In genomic region chr19:11060900-11061299, GRCm38 (mm10) we compare ENCODE assay signal across 36 mouse cellular contexts. TPM values are rescaled to one million over a fixed set of nuclear protein-coding genes. Genes with fewer than 3 reads are reported as not detected.
DNase-seq lines count a peak whose midpoint lies in the region; ATAC-seq and TF ChIP-seq lines count a peak whose summit lies in the region.
"Had no signal": no experiment of that assay in that cellular context is flagged by ENCODE, and none has a peak within 500 bp of the region (broad histone marks: within the 10 kb centered on the region; RNA-seq: fewer than 3 reads in every experiment).

No protein-coding gene starts in this region.

- H3K27ac ChIP-seq in heart, embryonic 11.5 days (ENCODE audit: low read depth, low read length), result no peak overlapping the region
- peak overlapping the region; percentile 33; the same call in 1 of the 2 replicates for H3K27ac ChIP-seq in brown adipose tissue, adult 24 weeks (replicated peaks; ENCODE audit: low read depth, low read length)
- peak overlapping the region; percentile 25 for H3K27ac ChIP-seq in macrophage
- no peak overlapping the region for H3K27ac ChIP-seq in stomach, postnatal 0 days (replicated peaks)
- H3K27ac ChIP-seq: embryonic facial prominence, embryonic 10.5 days; embryonic facial prominence, embryonic 13.5 days; forebrain, embryonic 12.5 days; forebrain, embryonic 15.5 days; heart, embryonic 13.5 days; hindbrain, embryonic 14.5 days; hindbrain, postnatal 0 days had no signal

- no peaks in the 10 kb centered on the region for H3K4me1 ChIP-seq in heart, embryonic 11.5 days (ENCODE audit: control insufficient read depth, insufficient read depth, low read length)
- H3K4me1 ChIP-seq in brown adipose tissue, adult 24 weeks (ENCODE audit: control insufficient read depth, insufficient read depth, insufficient read length, low read length), result no peaks in the 10 kb centered on the region
- H3K4me1 ChIP-seq in stomach, postnatal 0 days (replicated peaks; ENCODE audit: control insufficient read depth, insufficient read depth), result no peaks in the 10 kb centered on the region
- H3K4me1 ChIP-seq: embryonic facial prominence, embryonic 10.5 days; embryonic facial prominence, embryonic 13.5 days; forebrain, embryonic 12.5 days; forebrain, embryonic 15.5 days; heart, embryonic 13.5 days had no signal

- no peaks in the 10 kb centered on the region for H3K36me3 ChIP-seq in heart, embryonic 11.5 days (ENCODE audit: control insufficient read depth, insufficient read depth, low read length)
- no peaks in the 10 kb centered on the region for H3K36me3 ChIP-seq in macrophage (ENCODE audit: inconsistent target)
- no peaks in the 10 kb centered on the region for H3K36me3 ChIP-seq in stomach, postnatal 0 days (ENCODE audit: control insufficient read depth, insufficient read depth, low read length)
- H3K36me3 ChIP-seq: embryonic facial prominence, embryonic 10.5 days; embryonic facial prominence, embryonic 13.5 days; forebrain, embryonic 12.5 days; forebrain, embryonic 15.5 days; G1E; heart, embryonic 13.5 days had no signal

- TF ChIP-seq EP300 in stomach, postnatal 0 days (optimal IDR thresholded peaks at IDR 0.05), result no peak

- no peak for TF ChIP-seq CTCF in stomach, postnatal 0 days (IDR thresholded peaks at IDR 0.05; ENCODE audit: low read depth)

- peak; percentile 83 for DNase-seq in heart, adult 11 months
- DNase-seq in layer of hippocampus, adult 9-10 months (ENCODE audit: low spot score), result no peak
- no peak for DNase-seq in lung, postnatal 4 days
- DNase-seq in stomach, postnatal 0 days (ENCODE audit: low spot score), result no peak
- DNase-seq: adrenal gland, adult 8-10 months; adrenal gland, postnatal 25 days; B cell, adult 2 months; cerebellum, adult 11 months; cerebellum, adult 2 months; cerebellum, adult 9-11 months; cerebellum, postnatal 25 days; embryo, embryonic 11 days; gastrocnemius, postnatal 25 days; heart, postnatal 14 days; heart, postnatal 4 days had no signal

- WGBS in heart, embryonic 11.5 days (ENCODE audit: insufficient replicate concordance), result 79% methylated on average over 1 of the region's 1 CpGs
- WGBS in macrophage (ENCODE audit: missing documents), result 40% methylated on average over 1 of the region's 1 CpGs
- WGBS in stomach, postnatal 0 days, result 88% methylated on average over 1 of the region's 1 CpGs

- no peaks in the 10 kb centered on the region for H3K9me3 ChIP-seq in heart, embryonic 11.5 days (replicated peaks; ENCODE audit: control insufficient read depth, low read length)
- no peaks in the 10 kb centered on the region for H3K9me3 ChIP-seq in stomach, postnatal 0 days (ENCODE audit: control insufficient read depth, low read length)
- H3K9me3 ChIP-seq: embryonic facial prominence, embryonic 10.5 days; embryonic facial prominence, embryonic 13.5 days; forebrain, embryonic 12.5 days; forebrain, embryonic 15.5 days; G1E; heart, embryonic 13.5 days had no signal

- H3K9ac ChIP-seq in heart, embryonic 11.5 days (ENCODE audit: low read depth, low read length), result no peak overlapping the region
- H3K9ac ChIP-seq in stomach, postnatal 0 days (ENCODE audit: low read length), result no peak overlapping the region
- H3K9ac ChIP-seq: embryonic facial prominence, embryonic 13.5 days; forebrain, embryonic 12.5 days; forebrain, embryonic 15.5 days; heart, embryonic 13.5 days; hindbrain, embryonic 14.5 days had no signal

- H3K4me2 ChIP-seq in heart, embryonic 11.5 days, result no peak overlapping the region
- H3K4me2 ChIP-seq in stomach, postnatal 0 days (replicated peaks; ENCODE audit: low read depth), result no peak overlapping the region
- H3K4me2 ChIP-seq: embryonic facial prominence, embryonic 13.5 days; forebrain, embryonic 12.5 days; forebrain, embryonic 15.5 days; heart, embryonic 13.5 days; hindbrain, embryonic 14.5 days had no signal

- H3K27me3 ChIP-seq in heart, embryonic 11.5 days (ENCODE audit: control insufficient read depth, insufficient read depth, low read length), result no peaks in the 10 kb centered on the region
- no peaks in the 10 kb centered on the region for H3K27me3 ChIP-seq in stomach, postnatal 0 days (ENCODE audit: control insufficient read depth, insufficient read depth, low read length)
- H3K27me3 ChIP-seq: CH12.LX; embryonic facial prominence, embryonic 13.5 days; forebrain, embryonic 12.5 days; forebrain, embryonic 15.5 days; heart, embryonic 13.5 days had no signal

- no peak overlapping the region for H3K4me3 ChIP-seq in heart, embryonic 11.5 days (ENCODE audit: low read depth, low read length)
- H3K4me3 ChIP-seq in brown adipose tissue, adult 24 weeks (ENCODE audit: insufficient read depth, low read depth, low read length), result no peak overlapping the region
- H3K4me3 ChIP-seq in macrophage (ENCODE audit: inconsistent target), result no peak overlapping the region
- H3K4me3 ChIP-seq in stomach, postnatal 0 days (ENCODE audit: low read depth, low read length), result no peak overlapping the region
- H3K4me3 ChIP-seq: embryonic facial prominence, embryonic 10.5 days; embryonic facial prominence, embryonic 13.5 days; erythroblast, embryonic 14.5 days; forebrain, embryonic 12.5 days; forebrain, embryonic 15.5 days; heart, embryonic 13.5 days had no signal

- no peaks in the 10 kb centered on the region for H3K79me2 ChIP-seq in macrophage (ENCODE audit: inconsistent target)

- ATAC-seq in heart, embryonic 11.5 days (replicated peaks; ENCODE audit: insufficient number of reproducible peaks, low FRiP score, low TSS enrichment), result no peak
- peak; percentile 35; the same call in 1 of the 2 replicates for ATAC-seq in monocyte, adult 5-6 weeks (replicated peaks; ENCODE audit: insufficient number of reproducible peaks, low FRiP score, low TSS enrichment, poor library complexity, severe bottlenecking)
- ATAC-seq in stomach, postnatal 0 days (ENCODE audit: low FRiP score, low TSS enrichment), result no peak
- ATAC-seq: forebrain, embryonic 15.5 days; hindbrain, postnatal 0 days; inflammation-experienced regulatory T-cells, adult 6 months; Patski had no signal

RNA-seq across cellular contexts. Expression of gene Ms4a8a, which starts 20.0 kb away (rescaled TPM):
- not detected in 2 replicates for polyA plus RNA-seq in heart, embryonic 11.5 days (2014; fragmentation: Nextera tagmentation; extraction: Ambion mirVana)
- polyA plus RNA-seq in brown adipose tissue, adult 24 weeks (2012; ENCODE audit: insufficient read depth, insufficient read length, missing spikeins), result 1.4 and 2.8 TPM in 2 replicates
- 1 to 10 TPM in 1 of 26 experiments, under 1 TPM in 1, not detected in 24; 0.71 to 1.5 TPM for total RNA-seq in macrophage (2018; cell fraction: chromatin; rRNA removed)
- total RNA-seq in macrophage (2018; cell fraction: cytosol; rRNA removed), result under 1 TPM in 10 of 26 experiments, not detected in 16; 0.11 to 0.34 (median 0.18) TPM
- total RNA-seq in macrophage (2018; cell fraction: nucleus; rRNA removed), result 1 to 10 TPM in 2 of 26 experiments, under 1 TPM in 3, not detected in 21; 0.45 to 1.4 (median 0.58) TPM
- polyA plus RNA-seq in macrophage (2018), result 0.63 TPM in 1 of 3 replicates, not detected in the others
- 1.1 to 8.6 TPM (median 4.5 TPM) in 3 replicates for total RNA-seq in monocyte, adult 5-6 weeks (2017)
- 21.0 and 22.3 TPM in 2 replicates for polyA plus RNA-seq in stomach, postnatal 0 days (2015; fragmentation: Nextera tagmentation; extraction: Ambion mirVana)
- total RNA-seq: CH12.LX; G1E; hindbrain, postnatal 0 days had no signal
- polyA plus RNA-seq: cerebellum, adult 2 months; embryonic facial prominence, embryonic 10.5 days; embryonic facial prominence, embryonic 13.5 days; erythroblast, embryonic 14.5 days; forebrain, embryonic 12.5 days; forebrain, embryonic 15.5 days; G1E; hindbrain, embryonic 11.5 days; hindbrain, embryonic 14.5 days; hindbrain, postnatal 0 days; Patski had no signal

RNA-seq across cellular contexts. Expression of gene Ms4a18, which starts 43.1 kb away (rescaled TPM):
- polyA plus RNA-seq in heart, embryonic 11.5 days (2014; fragmentation: Nextera tagmentation; extraction: Ambion mirVana), result not detected in 2 replicates
- polyA plus RNA-seq in brown adipose tissue, adult 24 weeks (2012; ENCODE audit: insufficient read depth, insufficient read length, missing spikeins), result not detected in 2 replicates
- not detected for total RNA-seq in macrophage (2018; cell fraction: chromatin; rRNA removed)
- not detected for total RNA-seq in macrophage (2018; cell fraction: cytosol; rRNA removed)
- not detected for total RNA-seq in macrophage (2018; cell fraction: nucleus; rRNA removed)
- not detected in 3 replicates for polyA plus RNA-seq in macrophage (2018)
- total RNA-seq in monocyte, adult 5-6 weeks (2017), result not detected in 3 replicates
- not detected in 2 replicates for polyA plus RNA-seq in stomach, postnatal 0 days (2015; fragmentation: Nextera tagmentation; extraction: Ambion mirVana)
- total RNA-seq: adrenal gland, adult 8-10 months; adrenal gland, postnatal 25 days; CH12.LX; G1E; gastrocnemius, adult 8-10 months; gastrocnemius, postnatal 25 days; heart, adult 18-20 months; heart, postnatal 14 days; heart, postnatal 4 days; hindbrain, postnatal 0 days had no signal
- polyA plus RNA-seq: cerebellum, adult 2 months; cortical plate, adult 2 months; embryonic facial prominence, embryonic 10.5 days; embryonic facial prominence, embryonic 13.5 days; erythroblast, embryonic 14.5 days; forebrain, embryonic 12.5 days; forebrain, embryonic 15.5 days; G1E; heart, embryonic 13.5 days; heart, embryonic 16.5 days; hindbrain, embryonic 11.5 days; hindbrain, embryonic 14.5 days; hindbrain, postnatal 0 days; inflammation-experienced regulatory T-cells, adult 6 months; Patski had no signal

Comparison
In these comparisons a context has a peak if more than half of its experiments do, and no peak if none do; other contexts are left out.
1. H3K27ac ChIP-seq: peak in brown adipose tissue, adult 24 weeks (single experiment) and macrophage (single experiment); none in heart, embryonic 11.5 days (single experiment) and stomach, postnatal 0 days (single experiment).